Mouse (Mus musculus): ENCODE measurements at regions not wholly inside any gene's neighbourhood (a gene's known extent, or its start where the extent isn't known, plus 50 kb on each side); places are given as distances from the start of the nearest gene placed in this dataset.

DNA sequence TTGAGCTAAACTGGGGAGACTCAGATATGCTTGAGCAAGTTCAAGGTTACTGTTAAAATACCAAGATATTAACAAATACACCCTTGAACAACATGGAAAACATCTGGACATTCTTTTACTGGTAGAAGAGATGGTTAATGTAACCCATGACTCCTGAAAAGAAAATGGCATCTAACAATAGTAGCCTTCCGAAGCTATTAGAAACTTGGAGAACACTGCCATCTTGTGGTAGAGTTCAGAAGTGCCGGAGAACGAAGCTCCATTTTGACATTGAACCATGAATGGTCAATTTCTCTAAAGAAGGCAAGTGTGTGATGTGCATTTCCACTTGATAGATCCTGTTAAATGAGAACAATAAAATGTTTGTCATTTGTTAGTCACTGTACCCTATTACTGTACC, 50.5 kb upstream of the Chrdl1 start:
- TF ChIP-seq POLR2AphosphoS2 (IDR thresholded peaks at IDR 0.05; ENCODE audit: low read length) (no peak), TAL1 (IDR thresholded peaks at IDR 0.05; ENCODE audit: low read length) (no peak), HCFC1 (IDR thresholded peaks at IDR 0.05; ENCODE audit: low read depth, low read length) (no peak), KAT2A (conservative IDR thresholded peaks at IDR 0.05; ENCODE audit: low read depth, low read length) (no peak), POLR2A (IDR thresholded peaks at IDR 0.05; ENCODE audit: control insufficient read depth in 1 of 2, insufficient read depth in 1 of 2, low read depth in 1 of 2, low read length in 2 of 2, poor library complexity in 1 of 2) (no peak), USF1 (IDR thresholded peaks at IDR 0.05; ENCODE audit: low read depth, low read length) (no peak), EP300 (IDR thresholded peaks at IDR 0.05; ENCODE audit: low read depth in 1 of 2, low read length in 2 of 2) (no peak)

Measured in MEL (cell line).